Mouse (Mus musculus): ENCODE results near the gene Fxyd2.
A peak's percentile ranks its signal among the peaks of the same experiment; 100 is the strongest.

Gene Fxyd2

DNA sequence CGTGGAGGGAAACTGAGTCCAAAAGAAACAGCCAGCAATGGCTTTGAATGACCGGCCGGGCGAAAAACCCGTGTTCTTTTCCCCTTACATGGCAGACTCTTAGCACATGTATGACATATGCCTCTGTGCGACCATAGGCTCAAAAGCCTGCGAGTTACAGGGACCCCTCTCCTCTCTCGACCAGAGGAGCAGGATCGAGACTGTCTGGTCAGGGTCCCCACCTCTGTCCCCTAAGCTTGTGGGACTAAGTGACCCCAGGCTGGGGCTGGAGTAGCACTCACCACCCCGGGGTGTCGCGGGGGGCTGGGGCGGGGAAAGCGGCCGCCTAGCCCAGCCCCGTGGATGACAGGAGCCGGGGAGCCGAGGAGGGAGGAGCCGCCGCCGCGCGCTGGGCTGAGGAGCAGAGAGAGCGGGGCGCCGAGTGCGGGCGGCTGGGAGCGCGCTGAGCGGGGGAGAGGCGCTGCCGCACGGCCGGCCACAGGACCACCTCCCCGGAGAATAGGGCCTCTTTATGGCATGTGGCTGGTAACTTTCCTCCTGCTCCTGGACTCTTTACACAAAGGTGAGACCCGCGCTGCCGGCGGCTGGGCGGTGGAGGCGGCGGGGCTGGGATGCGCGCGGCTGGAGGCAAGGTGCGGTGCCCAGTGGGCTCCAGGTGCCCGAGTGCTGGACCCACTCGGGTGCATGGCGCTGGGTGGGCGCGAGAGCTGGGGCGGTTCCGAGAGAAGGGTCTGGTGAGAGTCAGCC, 30.7 kb downstream of the Fxyd2 start:
- peak; percentile 71 for DNase-seq

DNA sequence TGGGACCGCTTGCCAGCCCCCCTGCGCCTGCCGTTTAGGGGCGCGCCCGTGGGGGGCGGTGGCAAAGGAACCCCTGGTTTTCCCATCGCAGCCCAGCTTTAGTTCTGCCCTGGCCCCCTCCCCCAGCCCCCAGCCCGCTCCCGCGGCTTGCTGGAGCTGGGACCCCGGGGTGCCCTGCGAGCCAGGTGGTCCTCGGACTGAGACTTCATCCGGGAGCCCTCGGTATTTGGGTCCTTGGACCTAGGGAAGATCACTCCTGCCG, 31.2 kb downstream of the Fxyd2 start:
- DNase-seq, result no peak

DNA sequence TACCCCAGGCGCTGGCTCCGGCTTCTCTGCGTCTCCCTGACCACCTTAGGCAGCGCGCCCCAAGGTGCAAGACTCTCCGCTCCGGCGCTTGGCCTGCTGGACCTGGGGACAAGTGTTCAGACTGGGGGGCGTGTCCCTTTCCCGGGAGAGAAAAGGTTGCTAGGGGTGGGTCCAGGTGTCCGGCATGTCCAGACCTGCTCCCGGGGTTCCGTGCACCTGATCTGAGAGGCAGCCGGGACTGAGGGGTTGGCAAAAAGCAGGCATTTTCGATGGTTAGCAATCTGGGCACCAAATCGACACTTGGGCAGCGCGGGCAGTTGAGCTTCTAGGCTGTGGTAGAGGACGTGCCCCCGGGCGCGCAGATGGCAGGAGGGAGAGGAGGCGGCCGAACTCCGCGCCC, 31.7 kb downstream of the Fxyd2 start:
- peak; percentile 29 for DNase-seq

DNA sequence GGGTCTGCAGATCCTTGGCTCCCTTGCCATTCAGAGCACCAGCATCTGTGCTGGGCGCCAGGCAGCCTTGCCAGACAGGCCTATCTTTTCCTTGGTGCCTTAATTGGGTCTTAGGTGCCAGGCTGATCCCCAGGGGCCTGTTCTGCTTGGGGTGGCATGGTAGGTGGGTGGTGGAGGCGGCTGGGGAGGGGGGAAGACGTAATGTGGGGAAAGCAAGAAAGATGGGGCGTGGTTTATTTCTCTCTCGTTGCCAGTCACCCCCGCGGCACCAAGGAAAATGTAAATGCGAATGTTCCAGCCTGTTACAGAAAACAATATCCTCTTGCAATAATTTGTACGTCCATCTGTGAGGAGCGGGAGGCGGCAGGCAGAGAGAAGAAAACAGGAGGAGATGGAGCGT, 33.2 kb downstream of the Fxyd2 start:
- DNase-seq, result peak; percentile 56

DNA sequence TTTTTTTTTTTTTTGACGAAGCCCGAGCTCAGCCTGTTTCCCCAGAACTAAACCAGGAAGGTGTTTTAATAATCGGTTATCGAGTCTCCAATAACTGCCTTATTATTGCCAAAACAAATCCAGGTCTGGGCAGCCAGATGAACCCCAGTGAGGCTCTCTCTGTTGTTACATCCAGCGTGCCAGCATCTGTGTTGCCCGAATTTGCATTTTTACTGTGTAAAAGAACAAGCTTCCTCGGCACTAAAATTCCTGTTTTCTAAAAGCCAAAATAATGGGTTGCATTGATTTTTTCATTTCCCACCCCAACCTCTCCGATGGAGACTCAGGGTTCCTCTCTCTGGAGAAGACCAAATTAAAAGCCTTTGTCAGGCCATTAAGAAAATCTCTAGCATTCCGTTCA, 33.6 kb downstream of the Fxyd2 start:
- DNase-seq, result no peak

DNA sequence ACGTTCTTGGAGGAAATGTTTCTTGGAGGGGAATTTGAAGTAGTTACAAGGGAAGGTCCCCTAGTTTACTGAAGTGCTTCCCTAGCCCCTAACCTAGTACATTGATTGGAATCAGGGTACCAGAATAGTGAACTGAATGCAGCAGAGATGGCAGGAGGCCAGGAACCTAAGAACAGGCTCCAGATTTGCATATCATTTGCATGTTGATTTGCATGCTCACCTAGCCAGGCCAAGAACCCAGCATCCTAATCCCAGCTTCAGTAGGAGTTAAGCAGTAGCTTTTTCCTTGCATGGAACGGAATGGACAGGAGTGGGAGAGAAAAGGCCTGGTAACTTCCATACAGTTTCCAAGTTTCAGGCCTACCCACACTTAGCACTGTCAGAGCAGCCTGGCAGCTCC, 34.7 kb downstream of the Fxyd2 start:
- DNase-seq, result no peak

DNA sequence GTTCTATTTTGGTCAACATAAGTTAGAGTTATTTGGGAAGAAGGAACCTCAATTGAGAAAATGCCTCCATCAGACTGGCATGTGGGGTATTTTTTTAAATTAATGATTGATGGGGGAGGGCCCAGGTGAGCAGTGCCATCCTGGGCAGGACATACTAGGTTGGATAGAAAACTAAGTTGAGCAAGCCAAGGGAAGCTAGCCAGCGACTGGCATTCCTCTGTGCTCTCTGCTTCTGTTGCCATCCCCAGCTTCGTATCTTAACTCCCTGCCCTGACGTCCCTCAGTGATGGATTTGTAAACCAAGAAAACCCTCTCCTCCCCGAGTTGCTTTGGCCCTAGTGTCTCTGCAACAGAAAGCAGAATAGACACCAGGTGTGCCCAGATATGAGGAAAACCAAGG, 39.6 kb downstream of the Fxyd2 start:
- no peak for DNase-seq

DNA sequence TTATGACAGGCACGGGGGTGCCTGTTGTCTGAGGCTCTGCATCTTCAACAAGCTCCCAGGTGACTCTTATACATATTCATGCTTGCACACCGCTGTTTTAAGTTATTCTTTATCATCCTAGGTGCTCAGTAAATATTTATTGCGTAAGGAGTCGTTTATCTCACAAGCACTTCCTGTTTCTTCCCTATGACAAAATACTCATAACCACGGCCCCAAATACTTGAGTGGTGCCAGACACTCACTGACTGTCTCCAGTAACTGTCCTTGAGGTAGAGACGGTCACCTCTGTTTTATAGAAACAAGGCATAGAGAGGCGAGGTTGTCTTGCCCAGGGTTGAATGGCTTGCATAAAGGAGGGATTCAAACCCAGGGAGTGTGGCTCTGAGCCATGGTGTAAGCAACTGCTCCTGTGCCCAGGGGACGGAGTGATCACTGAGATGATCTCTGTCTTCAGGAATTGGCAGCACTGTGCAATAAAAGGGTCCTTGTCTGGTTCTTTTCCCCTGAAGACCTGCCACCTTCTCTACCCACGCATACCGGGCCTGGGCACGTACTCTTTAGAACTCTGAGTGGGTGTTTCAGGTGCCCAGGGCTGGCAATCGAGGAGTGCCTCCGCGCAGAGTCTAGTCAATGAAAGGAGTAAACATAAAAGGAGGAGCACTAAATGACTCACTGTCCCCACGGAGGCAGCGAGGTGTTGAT, 40.8 kb downstream of the Fxyd2 start:
- no peak for DNase-seq

DNA sequence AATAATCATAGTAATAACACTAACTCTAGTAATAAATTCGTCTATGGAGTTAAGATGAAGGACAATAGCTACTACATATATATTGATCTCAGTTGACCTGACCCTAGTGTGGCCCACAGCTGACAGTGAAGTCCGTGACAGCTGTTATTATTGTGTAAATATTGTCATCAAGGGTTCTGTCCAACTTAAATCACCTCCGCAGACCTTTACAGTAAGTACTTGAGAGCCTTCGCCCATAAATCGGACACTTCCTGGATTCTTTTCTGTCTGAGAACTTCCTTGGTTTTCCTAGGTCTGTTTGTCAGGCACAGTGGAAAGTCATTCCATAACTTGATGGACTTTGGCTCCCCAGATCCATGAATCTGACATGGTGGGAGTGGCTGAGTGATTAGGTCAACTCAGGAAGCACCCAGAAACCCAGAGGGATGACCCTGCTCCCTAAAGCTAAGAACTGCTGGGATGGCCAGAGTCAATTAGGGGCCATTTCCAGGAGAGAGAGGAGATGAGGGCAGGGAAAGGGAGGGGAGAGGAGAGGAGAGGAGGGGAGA, 44.9 kb downstream of the Fxyd2 start:
- DNase-seq, result no peak

DNA sequence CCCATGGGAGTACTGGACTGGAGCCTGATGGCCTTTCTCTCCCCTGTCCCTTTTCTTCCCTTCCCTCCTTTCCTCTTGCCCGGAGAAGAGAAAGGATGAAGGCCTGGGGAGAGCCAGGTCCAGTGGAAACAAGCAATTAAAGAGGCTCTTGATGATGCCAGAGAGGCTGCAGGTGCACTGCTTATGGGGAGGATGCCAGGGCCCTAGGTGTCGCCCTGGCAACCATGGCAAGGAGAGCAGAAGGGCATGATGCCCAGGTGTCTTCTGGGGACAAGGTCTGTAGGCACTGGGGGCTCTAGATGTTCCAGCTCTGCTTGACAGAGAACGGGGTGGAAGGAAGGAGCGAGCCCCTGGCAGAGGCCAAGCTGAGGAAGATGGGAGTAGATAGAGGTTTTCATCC, 50.2 kb downstream of the Fxyd2 start:
- no peak for DNase-seq

DNA sequence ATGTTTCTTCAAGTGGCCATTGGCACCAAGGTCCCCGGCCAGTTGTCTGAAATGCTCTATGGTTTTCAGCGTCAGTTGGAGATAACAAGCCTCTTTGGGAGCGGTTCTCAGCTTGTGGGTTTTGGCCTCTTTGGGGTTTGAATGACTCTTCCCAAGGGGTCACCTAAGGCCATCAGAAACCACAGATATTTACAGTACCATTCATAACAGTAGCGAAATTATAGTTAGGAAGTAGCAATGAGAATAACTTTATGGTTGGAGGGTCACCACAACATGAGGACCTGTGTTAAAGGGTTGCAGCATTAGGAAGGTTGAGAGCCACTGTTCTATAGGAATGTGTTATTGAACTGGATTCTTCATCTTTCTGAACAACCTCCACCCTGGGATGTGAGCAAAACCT, 51.9 kb downstream of the Fxyd2 start:
- DNase-seq, result no peak

DNA sequence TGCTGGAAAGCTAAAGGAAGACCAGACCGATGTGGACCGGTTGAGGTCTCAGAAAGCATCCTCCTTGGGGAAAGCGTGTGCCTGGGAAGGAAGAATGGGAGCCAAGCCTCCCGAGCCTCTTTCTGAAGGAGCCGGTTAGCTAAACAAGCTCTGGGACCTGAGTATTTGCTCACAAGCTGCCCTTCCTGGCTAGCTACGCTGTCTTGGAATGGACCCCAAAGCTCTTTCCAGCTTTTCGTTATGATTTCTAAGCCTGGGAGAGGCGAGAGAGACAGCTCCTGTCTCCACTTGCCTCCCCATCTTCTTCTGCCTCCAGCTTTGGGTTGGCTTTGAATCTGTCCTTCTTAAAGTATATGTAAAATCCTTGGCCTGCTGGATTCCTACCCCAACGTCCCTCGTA, 54.6 kb downstream of the Fxyd2 start:
- no peak for DNase-seq

DNA sequence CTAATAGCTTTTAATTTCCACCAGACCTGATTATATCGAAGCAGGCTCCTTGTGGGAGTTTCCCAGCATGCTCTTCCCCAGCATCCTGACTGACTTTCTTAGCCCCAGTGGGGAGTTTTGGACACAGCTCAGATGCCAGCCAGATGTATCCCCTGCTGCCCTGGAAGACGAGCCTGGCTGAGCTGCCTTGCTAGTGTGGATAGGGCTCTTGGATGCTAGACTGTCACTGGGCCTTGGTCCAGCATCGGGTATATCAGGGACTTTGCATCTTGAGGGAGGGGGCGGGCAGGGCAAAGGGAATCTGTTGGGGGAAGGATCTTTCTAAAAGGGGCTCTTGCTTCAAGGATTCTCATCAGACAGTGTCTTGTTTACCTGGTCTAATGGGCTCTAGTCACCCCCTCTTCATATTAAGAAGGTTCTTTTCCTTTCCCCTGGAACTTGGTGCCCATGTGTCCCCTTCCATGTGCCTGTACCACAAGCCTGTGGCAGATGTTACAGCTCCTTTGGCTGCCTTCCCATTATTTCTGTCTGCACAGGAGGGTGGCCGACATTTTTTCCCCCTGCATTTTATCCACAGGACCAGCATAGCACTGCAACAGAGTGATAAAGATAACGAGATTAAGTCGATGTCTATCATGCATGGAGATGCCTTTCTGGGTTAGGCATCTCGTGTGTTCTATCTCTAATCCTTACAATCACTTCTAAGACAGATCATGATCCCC, 55.6 kb downstream of the Fxyd2 start:
- no peak for DNase-seq

DNA sequence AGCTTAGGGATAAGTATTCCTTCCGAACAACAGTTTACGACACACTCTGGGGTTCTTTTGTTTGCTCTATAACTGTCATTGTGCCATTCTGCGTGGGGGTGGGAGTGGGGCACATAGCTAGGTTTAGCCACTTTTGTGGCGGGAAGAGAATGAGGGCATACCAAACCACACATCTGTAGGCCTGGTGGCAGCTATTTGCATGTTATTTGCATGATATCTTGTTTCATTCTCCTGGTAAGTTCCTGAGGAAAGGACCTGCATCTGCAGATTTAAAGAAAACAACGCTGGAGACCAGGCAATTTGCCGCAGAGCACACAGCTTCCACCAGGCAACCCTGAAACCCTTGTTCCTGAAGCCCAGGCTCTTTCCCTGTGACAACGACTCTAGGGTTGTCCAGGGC, 57.7 kb downstream of the Fxyd2 start:
- DNase-seq, result no peak

DNA sequence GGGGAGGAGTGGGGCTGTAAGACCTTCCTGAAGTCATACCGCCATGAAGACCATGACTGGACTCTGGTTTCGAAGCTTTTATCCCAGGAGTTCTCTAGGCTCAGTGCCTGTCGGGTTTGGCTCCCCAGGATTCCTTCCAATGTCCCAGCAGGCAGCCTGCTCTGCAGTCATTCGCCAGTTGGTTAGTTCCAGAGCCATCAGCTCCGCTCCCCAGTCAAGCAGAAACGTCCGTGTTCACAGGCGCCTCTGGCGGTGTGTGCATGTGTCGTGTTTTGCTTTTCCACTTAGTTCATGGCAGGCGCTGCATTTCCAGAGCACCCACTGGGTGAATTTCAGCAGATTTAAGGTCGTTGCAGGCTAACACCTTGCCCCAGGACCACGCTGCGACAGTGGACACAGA, 58.9 kb downstream of the Fxyd2 start:
- no peak for DNase-seq
